Mouse (Mus musculus) kidney, embryonic 15.5 days (tissue): ENCODE measurements around the gene Mtrr. TPM values are rescaled to one million over a fixed set of nuclear protein-coding genes. Genes with fewer than 3 reads are reported as not detected.
"Not testable (repeated sequence)": the region's sequence is repeated elsewhere in the genome, so short reads cannot be mapped to it uniquely, and the experiment has no call there.

Experiments used
- ATAC-seq: fragments of 200-750 bp; cut with Nextera tagmentation; replicated peaks from 2 replicates; pipeline ENCODE4 v1.8.0; 2017; ENCODE audit warnings: moderate TSS enrichment; ENCODE audit not compliant: low FRiP score
- H3K27ac ChIP-seq: fragments of 300-500 bp; sonication (generic); 2 replicates; pipeline ENCODE4 v1.5.1; 2015; ENCODE audit warnings: mild to moderate bottlenecking, inconsistent platforms
- H3K27me3 ChIP-seq: fragments of 300-500 bp; sonication (generic); 2 replicates; pipeline ENCODE4 v1.6.1; 2015; ENCODE audit warnings: inconsistent platforms
- H3K36me3 ChIP-seq: fragments of 300-500 bp; sonication (generic); 2 replicates; pipeline ENCODE4 v1.6.1; 2015; ENCODE audit warnings: inconsistent platforms
- H3K4me1 ChIP-seq: fragments of 300-500 bp; sonication (generic); 2 replicates; pipeline ENCODE4 v1.6.1; 2015; ENCODE audit warnings: inconsistent platforms
- H3K4me2 ChIP-seq: fragments of 300-500 bp; sonication (generic); 2 replicates; pipeline ENCODE4 v1.6.1; 2015; ENCODE audit warnings: moderate library complexity, mild to moderate bottlenecking, inconsistent platforms
- H3K4me3 ChIP-seq: fragments of 300-500 bp; sonication (generic); replicated peaks from 2 replicates; pipeline ENCODE4 v1.5.1; 2015; ENCODE audit warnings: mild to moderate bottlenecking, inconsistent platforms
- H3K9ac ChIP-seq: fragments of 300-500 bp; sonication (generic); 2 replicates; pipeline ENCODE4 v1.6.1; 2015; ENCODE audit warnings: mild to moderate bottlenecking, inconsistent platforms
- H3K9me3 ChIP-seq: fragments of 300-500 bp; sonication (generic); replicated peaks from 2 replicates; pipeline ENCODE4 v1.6.1; 2016; ENCODE audit warnings: inconsistent platforms
- WGBS: fragments of 180-500 bp; shearing (Covaris S2); methylation state at CpG from one replicate; pipeline ENCODE4 v1.1.7; 2015; ENCODE audit warnings: mixed read lengths; 5-methylcytosine and 5-hydroxymethylcytosine counted together
- polyA plus RNA-seq: library from polyadenylated mRNA; unstranded; fragments of >200 nt; fragmentation: Nextera tagmentation; extraction: Ambion mirVana; gene quantifications from 2 replicates; pipeline ENCODE4 v1.2.1, GENCODE M21; 2015

Gene Mtrr
- polyA plus RNA-seq, 1 experiment from 2014 or later: 22.7 TPM

- Histone ChIP-seq H3K4me3 (no peak overlapping the region), H3K36me3 (peaks cover 69% of the 10 kb centered on the region)
Measured at GRCm38 (mm10) chr13:68585441-68585840, 3.5 kb upstream of the Mtrr start.

GRCm38 (mm10) chr13:68583961-68584360, 2.0 kb upstream of the Mtrr start:
- WGBS: 89% methylated on average over 11 of the region's 11 CpGs
- ATAC-seq: no peak
- Histone ChIP-seq H3K27me3 (no peaks in the 10 kb centered on the region), H3K9ac (no peak overlapping the region), H3K9me3 (no peaks in the 10 kb centered on the region), H3K4me3 (no peak overlapping the region), H3K27ac (no peak overlapping the region), H3K36me3 (peaks cover 57% of the 10 kb centered on the region), H3K4me2 (no peak overlapping the region), H3K4me1 (peaks cover 20% of the 10 kb centered on the region)

More at GRCm38 (mm10) chr13:68585441-68585840, 3.5 kb upstream of the Mtrr start:
- H3K27me3 ChIP-seq: no peaks in the 10 kb centered on the region
- no peak overlapping the region for H3K27ac ChIP-seq
- peaks cover 20% of the 10 kb centered on the region for H3K4me1 ChIP-seq
- H3K4me2 ChIP-seq: no peak overlapping the region
- WGBS: 91% methylated on average over 7 of the region's 7 CpGs
- H3K9me3 ChIP-seq: no peaks in the 10 kb centered on the region
- no peak for ATAC-seq
- H3K9ac ChIP-seq: no peak overlapping the region

- H3K4me1 ChIP-seq: peaks cover 20% of the 10 kb centered on the region
- peak overlapping the region; percentile 83 for H3K4me2 ChIP-seq
- H3K27ac ChIP-seq: peak overlapping the region; percentile 78
- H3K4me3 ChIP-seq: peak overlapping the region; percentile 76
- H3K9ac ChIP-seq: peak overlapping the region; percentile 69
- H3K36me3 ChIP-seq: peaks cover 53% of the 10 kb centered on the region
- H3K27me3 ChIP-seq: no peaks in the 10 kb centered on the region
- under 1% methylated on average over 11 of the region's 11 CpGs for WGBS
- no peaks in the 10 kb centered on the region for H3K9me3 ChIP-seq
- peak; percentile 24 for ATAC-seq
Measured at GRCm38 (mm10) chr13:68582517-68582780, 500 bp upstream of the Mtrr start.

GRCm38 (mm10) chr13:68581086-68581740, 736 bp downstream of the Mtrr start:
- peak overlapping the region; percentile 69 for H3K9ac ChIP-seq
- H3K36me3 ChIP-seq: peaks cover 53% of the 10 kb centered on the region
- ATAC-seq: no peak
- peak overlapping the region; percentile 83 for H3K4me2 ChIP-seq
- H3K27me3 ChIP-seq: no peaks in the 10 kb centered on the region
- H3K27ac ChIP-seq: peak overlapping the region; percentile 80
- no peaks in the 10 kb centered on the region for H3K9me3 ChIP-seq
- peaks cover 20% of the 10 kb centered on the region for H3K4me1 ChIP-seq
- 27% methylated on average over 14 of the region's 14 CpGs for WGBS
- H3K4me3 ChIP-seq: peak overlapping the region; percentile 76

GRCm38 (mm10) chr13:68577945-68578344, 4.0 kb downstream of the Mtrr start:
- Histone ChIP-seq H3K36me3 (peaks cover 43% of the 10 kb centered on the region), H3K27me3 (no peaks in the 10 kb centered on the region), H3K9me3 (no peaks in the 10 kb centered on the region), H3K4me2 (no peak overlapping the region), H3K9ac (no peak overlapping the region), H3K4me1 (peaks cover 23% of the 10 kb centered on the region), H3K27ac (no peak overlapping the region), H3K4me3 (no peak overlapping the region)
- WGBS: 92% methylated on average over 7 of the region's 7 CpGs
- ATAC-seq: no peak

GRCm38 (mm10) chr13:68574398-68574797, 7.6 kb downstream of the Mtrr start:
- Histone ChIP-seq H3K4me2 (no peak overlapping the region), H3K4me1 (peaks cover 22% of the 10 kb centered on the region), H3K27ac (no peak overlapping the region), H3K4me3 (no peak overlapping the region), H3K36me3 (peaks cover 73% of the 10 kb centered on the region), H3K27me3 (no peaks in the 10 kb centered on the region), H3K9ac (no peak overlapping the region), H3K9me3 (no peaks in the 10 kb centered on the region)
- ATAC-seq: no peak
- WGBS: 73% methylated on average over 4 of the region's 4 CpGs

- Histone ChIP-seq H3K36me3 (peaks cover 75% of the 10 kb centered on the region), H3K4me1 (peaks cover 22% of the 10 kb centered on the region), H3K9me3 (no peaks in the 10 kb centered on the region), H3K27me3 (no peaks in the 10 kb centered on the region), H3K9ac (no peak overlapping the region), H3K4me2 (no peak overlapping the region), H3K4me3 (no peak overlapping the region), H3K27ac (peak overlapping the region; percentile 86)
- peak; percentile 90 for ATAC-seq
- 36% methylated on average over 10 of the region's 10 CpGs for WGBS
Measured at GRCm38 (mm10) chr13:68572966-68573913, 8.7 kb downstream of the Mtrr start.

- WGBS: 73% methylated on average over 19 of the region's 19 CpGs
- peaks cover 22% of the 10 kb centered on the region for H3K4me1 ChIP-seq
- peaks cover 77% of the 10 kb centered on the region for H3K36me3 ChIP-seq
- H3K27me3 ChIP-seq: no peaks in the 10 kb centered on the region
- H3K27ac ChIP-seq: peak overlapping the region; percentile 86
- ATAC-seq: no peak
- no peak overlapping the region for H3K4me2 ChIP-seq
- no peak overlapping the region for H3K9ac ChIP-seq
- no peaks in the 10 kb centered on the region for H3K9me3 ChIP-seq
- H3K4me3 ChIP-seq: no peak overlapping the region
Measured at GRCm38 (mm10) chr13:68572247-68572646, 9.7 kb downstream of the Mtrr start.

- 65% methylated on average over 17 of the region's 17 CpGs for WGBS
- no peak for ATAC-seq
- Histone ChIP-seq H3K9ac (no peak overlapping the region), H3K36me3 (peaks cover 78% of the 10 kb centered on the region), H3K27me3 (no peaks in the 10 kb centered on the region), H3K4me3 (no peak overlapping the region), H3K4me2 (no peak overlapping the region), H3K9me3 (no peaks in the 10 kb centered on the region), H3K27ac (no peak overlapping the region), H3K4me1 (peaks cover 22% of the 10 kb centered on the region)
Measured at GRCm38 (mm10) chr13:68569589-68570336, 12.2 kb downstream of the Mtrr start.

GRCm38 (mm10) chr13:68568548-68568947, 13.4 kb downstream of the Mtrr start:
- H3K4me2 ChIP-seq: no peak overlapping the region
- no peak for ATAC-seq
- no peak overlapping the region for H3K27ac ChIP-seq
- H3K36me3 ChIP-seq: peaks cover 86% of the 10 kb centered on the region
- H3K4me3 ChIP-seq: no peak overlapping the region
- no peaks in the 10 kb centered on the region for H3K27me3 ChIP-seq
- H3K9ac ChIP-seq: no peak overlapping the region
- peaks cover 15% of the 10 kb centered on the region for H3K4me1 ChIP-seq
- 91% methylated on average over 11 of the region's 11 CpGs for WGBS
- no peaks in the 10 kb centered on the region for H3K9me3 ChIP-seq

GRCm38 (mm10) chr13:68568110-68568509, 13.8 kb downstream of the Mtrr start:
- ATAC-seq: no peak
- no peaks in the 10 kb centered on the region for H3K9me3 ChIP-seq
- peaks cover 10% of the 10 kb centered on the region for H3K4me1 ChIP-seq
- no peaks in the 10 kb centered on the region for H3K27me3 ChIP-seq
- no peak overlapping the region for H3K4me2 ChIP-seq
- peaks cover 91% of the 10 kb centered on the region for H3K36me3 ChIP-seq
- H3K27ac ChIP-seq: no peak overlapping the region
- WGBS: 96% methylated on average over 9 of the region's 9 CpGs
- H3K4me3 ChIP-seq: no peak overlapping the region
- H3K9ac ChIP-seq: no peak overlapping the region

- H3K27ac ChIP-seq, H3K27me3 ChIP-seq, H3K9ac ChIP-seq, ATAC-seq, H3K4me1 ChIP-seq, H3K36me3 ChIP-seq, H3K4me2 ChIP-seq, H3K9me3 ChIP-seq, H3K4me3 ChIP-seq: not testable (repeated sequence)
- WGBS: 30% methylated on average over 6 of the region's 6 CpGs
Measured at GRCm38 (mm10) chr13:68553391-68553790, 28.6 kb downstream of the Mtrr start.
